Mouse (Mus musculus) embryonic facial prominence, embryonic 10.5 days (tissue): ENCODE results near the gene Cdcp1. TPM values are rescaled to one million over a fixed set of nuclear protein-coding genes. Genes with fewer than 3 reads are reported as not detected.

Experiments used
- DNase-seq: peaks from one replicate; pipeline ENCODE4 v3.0.0-alpha.2; 2017; ENCODE audit warnings: low spot score
- H3K27ac ChIP-seq: fragments of 300-500 bp; sonication (generic); replicated peaks from 2 replicates; pipeline ENCODE4 v1.5.1; 2016; ENCODE audit warnings: mild to moderate bottlenecking
- H3K27me3 ChIP-seq: fragments of 300-500 bp; sonication (generic); replicated peaks from 2 replicates; pipeline ENCODE4 v1.6.1; 2016; ENCODE audit warnings: low read depth, mild to moderate bottlenecking; ENCODE audit not compliant: poor library complexity, severe bottlenecking
- H3K36me3 ChIP-seq: fragments of 300-500 bp; sonication (generic); replicated peaks from 2 replicates; pipeline ENCODE4 v1.6.1; 2016; ENCODE audit warnings: mild to moderate bottlenecking, moderate library complexity
- H3K4me1 ChIP-seq: fragments of 300-500 bp; sonication (generic); 2 replicates; pipeline ENCODE4 v1.6.1; 2016
- H3K4me3 ChIP-seq: fragments of 300-500 bp; sonication (generic); 2 replicates; pipeline ENCODE4 v1.5.1; 2016; ENCODE audit warnings: mild to moderate bottlenecking, moderate library complexity
- H3K9me3 ChIP-seq: fragments of 300-500 bp; sonication (generic); 2 replicates; pipeline ENCODE4 v1.6.1; 2016; ENCODE audit warnings: mild to moderate bottlenecking
- WGBS: fragments of 180-500 bp; shearing (Covaris S2); methylation state at CpG from one replicate; pipeline ENCODE4 v1.1.7; 2016; 5-methylcytosine and 5-hydroxymethylcytosine counted together
- polyA plus RNA-seq: library from polyadenylated mRNA; unstranded; fragments of >200 nt; fragmentation: Nextera tagmentation; extraction: Ambion mirVana; gene quantifications from 2 replicates; pipeline ENCODE4 v1.2.1, GENCODE M21; 2016

Gene Cdcp1
- polyA plus RNA-seq, 1 experiment from 2014 or later: 6.0 TPM

GRCm38 (mm10) chr9:123188271-123188670 is 27.6 kb downstream of the Cdcp1 start:
- no peak for DNase-seq
- WGBS: 92% methylated on average over 2 of the region's 2 CpGs

DNA sequence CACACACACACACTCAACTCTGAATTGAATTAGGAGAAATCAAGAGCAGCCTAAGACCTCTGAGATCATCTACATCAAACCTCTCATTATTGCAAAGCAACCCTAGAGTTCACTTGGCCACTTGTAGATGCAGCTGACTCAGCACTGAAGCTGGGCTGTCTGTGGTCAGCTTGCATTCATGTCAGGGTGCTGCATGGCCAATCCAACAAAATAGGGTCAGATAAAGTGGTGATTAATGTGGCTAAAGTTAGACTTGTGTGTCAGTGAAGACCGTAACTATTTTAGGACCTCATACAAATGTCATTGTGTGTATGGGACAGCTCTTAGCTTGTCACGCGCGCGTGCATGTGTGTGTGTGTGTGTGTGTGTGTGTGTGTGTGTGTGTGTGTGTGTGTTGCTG is 28.2 kb downstream of the Cdcp1 start:
- Histone ChIP-seq H3K4me3 (no peak overlapping the region), H3K27ac (no peak overlapping the region), H3K9me3 (0 out of 2 replicates have a peak, but pooled peaks cover 3% of the 10 kb centered on the region), H3K36me3 (no peaks in the 10 kb centered on the region), H3K4me1 (peaks cover 4% of the 10 kb centered on the region; the same call in 1 of the 2 replicates), H3K27me3 (no peaks in the 10 kb centered on the region)
- no peak for DNase-seq
- 96% methylated on average over 5 of the region's 5 CpGs for WGBS

More at GRCm38 (mm10) chr9:123188271-123188670, 27.6 kb downstream of the Cdcp1 start:
- Histone ChIP-seq H3K36me3 (no peaks in the 10 kb centered on the region), H3K27ac (no peak overlapping the region), H3K9me3 (0 out of 2 replicates have a peak, but pooled peaks cover 3% of the 10 kb centered on the region), H3K27me3 (no peaks in the 10 kb centered on the region), H3K4me1 (peaks cover 4% of the 10 kb centered on the region; the same call in 1 of the 2 replicates), H3K4me3 (no peak overlapping the region)

- 89% methylated on average over 5 of the region's 5 CpGs for WGBS
- H3K27me3 ChIP-seq: no peaks in the 10 kb centered on the region
- H3K9me3 ChIP-seq: 0 out of 2 replicates have a peak, but pooled peaks cover 3% of the 10 kb centered on the region
- DNase-seq: no peak
- H3K27ac ChIP-seq: no peak overlapping the region
- peaks cover 4% of the 10 kb centered on the region; the same call in 1 of the 2 replicates for H3K4me1 ChIP-seq
- H3K36me3 ChIP-seq: no peaks in the 10 kb centered on the region
- H3K4me3 ChIP-seq: no peak overlapping the region
Observed at GRCm38 (mm10) chr9:123186151-123186550, 29.7 kb downstream of the Cdcp1 start.

DNA sequence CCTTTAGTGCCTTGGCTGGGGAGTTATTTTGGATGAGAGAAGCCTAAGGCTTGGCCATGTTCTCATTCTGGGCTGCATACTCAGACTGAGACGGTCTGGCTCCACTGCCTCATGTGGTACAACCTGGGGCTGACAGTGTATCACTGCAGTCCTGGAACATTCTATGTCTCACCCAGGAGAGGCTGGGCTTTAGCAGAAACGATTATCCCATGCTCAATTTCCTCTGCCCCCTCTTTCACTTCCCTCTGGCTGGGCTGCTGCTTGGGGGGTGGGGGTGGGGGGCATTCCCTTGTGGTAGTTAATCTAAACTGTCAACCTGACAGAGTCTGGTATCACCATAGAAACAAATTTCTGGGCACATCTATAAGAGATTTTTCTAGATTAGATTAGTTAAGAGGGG is 30.3 kb downstream of the Cdcp1 start:
- H3K27ac ChIP-seq: no peak overlapping the region
- peaks cover 4% of the 10 kb centered on the region; the same call in 1 of the 2 replicates for H3K4me1 ChIP-seq
- WGBS: 71% methylated on average over 2 of the region's 2 CpGs
- no peaks in the 10 kb centered on the region for H3K36me3 ChIP-seq
- 0 out of 2 replicates have a peak, but pooled peaks cover 2% of the 10 kb centered on the region for H3K9me3 ChIP-seq
- H3K27me3 ChIP-seq: no peaks in the 10 kb centered on the region
- H3K4me3 ChIP-seq: no peak overlapping the region
- DNase-seq: no peak

DNA sequence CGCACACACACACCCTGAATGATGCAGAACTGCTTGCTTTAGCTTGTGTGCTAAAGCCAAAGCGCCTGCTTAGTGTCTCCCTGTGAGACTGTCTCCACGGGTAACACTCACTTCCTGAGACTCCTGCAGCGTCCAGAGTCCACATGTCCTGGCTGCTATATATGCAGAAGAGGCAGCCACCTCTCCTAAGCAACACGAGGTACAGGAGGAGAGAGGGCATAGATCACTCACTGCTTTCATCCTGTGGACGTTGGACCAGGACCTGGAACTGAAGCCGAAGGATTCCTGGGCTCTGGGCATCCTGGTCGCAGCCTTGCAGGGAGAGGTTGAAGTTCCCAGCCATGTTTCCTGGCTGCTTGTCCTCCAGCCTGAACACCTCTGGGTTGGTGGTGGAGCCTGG is 32.6 kb downstream of the Cdcp1 start:
- Histone ChIP-seq H3K27me3 (no peaks in the 10 kb centered on the region), H3K36me3 (no peaks in the 10 kb centered on the region), H3K27ac (no peak overlapping the region), H3K4me1 (peaks cover 4% of the 10 kb centered on the region; the same call in 1 of the 2 replicates), H3K9me3 (no peaks in the 10 kb centered on the region), H3K4me3 (no peak overlapping the region)
- WGBS: 79% methylated on average over 8 of the region's 8 CpGs
- DNase-seq: no peak

- Histone ChIP-seq H3K27ac (no peak overlapping the region), H3K36me3 (peaks cover 5% of the 10 kb centered on the region), H3K27me3 (no peaks in the 10 kb centered on the region), H3K9me3 (no peaks in the 10 kb centered on the region), H3K4me3 (no peak overlapping the region), H3K4me1 (no peaks in the 10 kb centered on the region; the same call in 1 of the 2 replicates)
- 89% methylated on average over 6 of the region's 6 CpGs for WGBS
- DNase-seq: no peak
Observed at GRCm38 (mm10) chr9:123180003-123180402, 35.8 kb downstream of the Cdcp1 start.

DNA sequence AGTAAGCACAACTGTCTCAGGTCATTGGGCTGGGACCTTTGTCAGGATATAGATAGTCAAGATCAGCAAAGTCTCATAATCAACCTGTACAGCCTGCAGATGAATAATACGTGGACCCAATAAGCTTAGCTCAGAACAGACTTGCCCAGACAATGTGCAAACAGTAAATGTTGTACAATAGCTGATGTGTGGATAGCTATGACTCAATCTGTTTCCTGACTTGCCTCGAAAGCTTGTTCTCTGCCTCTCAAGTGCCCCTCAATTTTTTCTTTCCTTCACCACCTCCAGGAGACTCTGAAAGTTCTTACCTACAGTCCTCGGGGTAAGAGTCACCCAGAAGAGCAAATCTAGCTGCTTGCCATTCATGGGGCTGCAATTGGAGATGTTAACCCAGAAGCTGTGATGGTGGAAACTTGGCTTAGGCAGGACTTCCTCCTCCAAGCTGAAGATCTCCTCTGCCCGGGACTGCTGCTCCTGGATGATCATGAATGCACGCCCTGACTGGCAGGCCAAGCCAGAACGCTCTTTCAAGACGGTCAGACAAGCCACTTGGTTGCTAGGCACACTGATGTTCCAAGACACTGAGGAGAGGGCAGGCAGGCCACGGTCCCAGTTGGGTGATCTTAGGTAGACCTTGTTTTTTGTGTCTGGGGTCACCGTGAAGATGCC is 38.3 kb downstream of the Cdcp1 start:
- peaks cover 4% of the 10 kb centered on the region; the same call in 1 of the 2 replicates for H3K4me1 ChIP-seq
- peaks cover 5% of the 10 kb centered on the region for H3K36me3 ChIP-seq
- no peaks in the 10 kb centered on the region for H3K27me3 ChIP-seq
- H3K9me3 ChIP-seq: no peaks in the 10 kb centered on the region
- H3K4me3 ChIP-seq: no peak overlapping the region
- H3K27ac ChIP-seq: no peak overlapping the region
- DNase-seq: no peak
- 89% methylated on average over 9 of the region's 9 CpGs for WGBS

DNA sequence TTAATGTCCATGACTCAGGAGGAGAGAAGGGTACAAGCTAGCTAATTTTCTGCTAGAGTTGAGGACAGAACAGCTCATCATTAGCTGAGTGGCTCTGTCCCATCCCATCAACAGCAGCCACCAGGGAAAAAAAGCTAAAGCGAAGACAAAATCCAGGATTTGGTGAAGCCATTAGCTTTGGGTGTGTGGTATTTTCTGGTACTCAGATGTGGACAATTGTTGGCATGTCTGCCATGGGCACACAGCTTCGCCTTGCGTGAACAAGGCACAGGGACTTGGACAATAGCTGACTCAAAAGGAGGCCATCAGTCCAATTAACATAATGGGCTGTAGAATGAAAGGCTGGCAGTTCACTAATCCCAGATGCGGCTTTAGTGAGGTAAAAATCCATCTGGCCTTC is 41.5 kb downstream of the Cdcp1 start:
- peaks cover 4% of the 10 kb centered on the region; the same call in 1 of the 2 replicates for H3K4me1 ChIP-seq
- 67% methylated on average over 4 of the region's 4 CpGs for WGBS

GRCm38 (mm10) chr9:123173760-123174159 is 42.1 kb downstream of the Cdcp1 start:
- H3K27me3 ChIP-seq: no peaks in the 10 kb centered on the region
- no peak overlapping the region for H3K4me3 ChIP-seq
- H3K36me3 ChIP-seq: peaks cover 5% of the 10 kb centered on the region
- H3K4me1 ChIP-seq: peaks cover 4% of the 10 kb centered on the region; the same call in 1 of the 2 replicates
- no peak for DNase-seq
- H3K9me3 ChIP-seq: no peaks in the 10 kb centered on the region
- WGBS: 88% methylated on average over 6 of the region's 6 CpGs
- no peak overlapping the region for H3K27ac ChIP-seq

More for the DNA sequence above, 41.5 kb downstream of the Cdcp1 start:
- Histone ChIP-seq H3K36me3 (peaks cover 5% of the 10 kb centered on the region), H3K27me3 (no peaks in the 10 kb centered on the region), H3K4me3 (no peak overlapping the region), H3K9me3 (no peaks in the 10 kb centered on the region), H3K27ac (no peak overlapping the region)
- no peak for DNase-seq

DNA sequence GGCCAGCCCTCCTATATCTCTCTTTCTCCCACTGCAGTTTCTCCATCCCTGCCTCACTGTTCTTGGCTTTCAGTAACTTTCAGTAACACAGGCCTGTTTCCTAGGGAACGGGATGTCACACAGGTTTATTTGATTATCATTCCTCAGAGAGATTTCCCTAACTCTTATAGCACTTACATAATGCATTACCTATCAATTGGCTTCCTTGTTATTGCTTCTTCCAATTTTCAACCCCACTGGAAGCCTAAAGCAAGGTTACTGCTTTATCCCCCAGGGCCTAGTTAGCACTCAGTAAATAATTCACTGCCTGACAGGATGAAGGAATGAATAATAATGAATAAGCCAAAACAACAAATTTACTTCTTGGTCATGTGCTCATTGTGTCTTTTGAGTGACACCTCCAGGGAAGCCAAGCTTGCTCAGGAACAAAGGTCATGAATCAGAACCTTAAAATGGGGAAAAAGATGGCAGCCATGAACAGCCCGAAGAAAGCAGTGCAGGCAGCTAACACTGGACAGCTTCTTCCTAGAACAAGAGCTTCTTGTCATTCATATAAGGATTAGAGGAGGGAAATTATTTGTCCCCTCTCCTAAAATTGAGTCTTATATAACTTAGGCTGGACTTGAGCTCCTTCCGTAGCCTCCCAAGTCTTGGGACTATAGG is 49.9 kb downstream of the Cdcp1 start:
- 88% methylated on average over 3 of the region's 3 CpGs for whole genome bisulfite sequencing
- Histone ChIP-seq H3K4me3 (no peak overlapping the region), H3K4me1 (peaks cover 5% of the 10 kb centered on the region), H3K27me3 (no peaks in the 10 kb centered on the region), H3K27ac (no peak overlapping the region), H3K9me3 (no peaks in the 10 kb centered on the region), H3K36me3 (no peaks in the 10 kb centered on the region)
- no peak for DNase-seq

DNA sequence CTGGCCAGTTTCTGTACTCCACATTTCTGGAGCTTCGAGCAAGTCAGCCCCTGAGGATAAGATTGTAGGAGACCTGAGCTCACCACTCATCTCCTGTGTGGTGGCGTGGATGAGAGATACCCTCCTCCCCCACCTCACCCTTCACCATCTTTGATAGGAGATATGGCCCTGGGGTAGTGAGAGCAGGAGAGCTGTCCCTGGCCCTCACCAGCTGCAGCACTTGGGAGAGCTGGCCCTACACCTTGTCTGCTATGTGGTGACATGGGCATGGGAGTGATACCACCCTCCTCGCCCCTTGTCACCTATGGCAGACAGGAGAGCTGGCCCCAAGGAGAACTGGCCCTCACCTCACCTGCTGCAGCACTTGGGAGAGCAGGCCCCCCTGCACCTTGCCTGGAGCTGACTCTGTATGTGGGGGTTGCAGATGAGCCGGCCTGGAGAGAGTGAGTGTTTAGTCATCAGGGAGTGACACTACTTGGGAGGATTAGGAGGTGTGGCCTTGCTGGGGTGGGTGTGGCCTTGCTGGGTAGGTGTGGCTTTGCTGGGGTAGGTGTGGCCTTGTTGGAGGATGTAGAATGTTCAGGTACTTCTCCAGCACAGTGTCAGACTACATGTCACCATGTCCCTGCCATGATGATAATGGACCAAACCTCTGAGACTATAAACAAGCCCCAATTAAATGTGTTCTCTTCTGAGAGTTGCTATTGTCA is 52.7 kb downstream of the Cdcp1 start:
- no peaks in the 10 kb centered on the region for H3K36me3 ChIP-seq
- H3K27me3 ChIP-seq: no peaks in the 10 kb centered on the region; the same call in 1 of the 2 replicates
- H3K4me3 ChIP-seq: no peak overlapping the region
- DNase-seq: no peak
- H3K9me3 ChIP-seq: no peaks in the 10 kb centered on the region
- peaks cover 5% of the 10 kb centered on the region for H3K4me1 ChIP-seq
- no peak overlapping the region for H3K27ac ChIP-seq
- WGBS: 79% methylated on average over 4 of the region's 4 CpGs

DNA sequence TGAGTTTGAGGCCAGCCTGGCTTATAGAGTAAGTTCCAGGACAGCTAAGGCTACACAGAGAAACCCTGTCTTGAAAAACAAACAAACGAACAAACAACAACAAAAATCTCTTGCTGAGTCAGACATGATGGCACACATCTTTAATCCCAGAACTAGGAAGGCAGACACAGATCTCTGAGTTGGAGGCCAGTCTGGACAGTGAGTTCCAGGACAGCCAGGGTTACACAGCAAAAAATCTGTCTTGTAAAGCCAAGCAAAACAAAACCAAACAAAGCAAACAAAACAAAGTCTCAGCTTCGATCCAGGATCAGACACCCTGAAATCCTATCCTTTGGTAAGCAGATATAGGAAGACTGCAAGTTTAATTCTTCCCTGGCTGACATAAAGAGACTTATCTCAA is 54.0 kb downstream of the Cdcp1 start:
- Histone ChIP-seq H3K4me3 (no peak overlapping the region), H3K27ac (no peak overlapping the region; the same call in 1 of the 2 replicates), H3K4me1 (peaks cover 9% of the 10 kb centered on the region), H3K36me3 (no peaks in the 10 kb centered on the region), H3K9me3 (no peaks in the 10 kb centered on the region), H3K27me3 (peaks cover 5% of the 10 kb centered on the region)
- WGBS: 67% methylated on average over 2 of the region's 2 CpGs
- DNase-seq: no peak
